Mouse (Mus musculus) megakaryocyte, embryonic 14.5 days (primary cell): ENCODE measurements at regions not wholly inside any gene's neighbourhood (a gene's known extent, or its start where the extent isn't known, plus 50 kb on each side); places are given as distances from the start of the nearest gene placed in this dataset.

Experiments used
- FLI1 ChIP-seq: IDR thresholded peaks from 2 replicates; pipeline ENCODE4 v1.6.1; 2012; ENCODE audit warnings: low read length, inconsistent platforms, mixed read lengths
- GATA1 ChIP-seq: IDR thresholded peaks from 3 replicates; pipeline ENCODE4 v1.6.1; 2012; ENCODE audit warnings: mixed read lengths, low read length, inconsistent platforms, borderline replicate concordance

GRCm38 (mm10) chr7:137847856-137848255, 410.4 kb downstream of the Glrx3 start:
- TF ChIP-seq GATA1 (no peak), FLI1 (no peak)
